Mouse (Mus musculus): ENCODE data around the gene Chit1. TPM values are rescaled to one million over a fixed set of nuclear protein-coding genes. Genes with fewer than 3 reads are reported as not detected.

The Chit1 gene
- total RNA-seq, 2 experiments from 2014 or later = not detected

- peak; percentile 67 for DNase-seq
Observed at GRCm38 (mm10) chr1:134079477-134080163, 31.4 kb upstream of the Chit1 start.

DNA sequence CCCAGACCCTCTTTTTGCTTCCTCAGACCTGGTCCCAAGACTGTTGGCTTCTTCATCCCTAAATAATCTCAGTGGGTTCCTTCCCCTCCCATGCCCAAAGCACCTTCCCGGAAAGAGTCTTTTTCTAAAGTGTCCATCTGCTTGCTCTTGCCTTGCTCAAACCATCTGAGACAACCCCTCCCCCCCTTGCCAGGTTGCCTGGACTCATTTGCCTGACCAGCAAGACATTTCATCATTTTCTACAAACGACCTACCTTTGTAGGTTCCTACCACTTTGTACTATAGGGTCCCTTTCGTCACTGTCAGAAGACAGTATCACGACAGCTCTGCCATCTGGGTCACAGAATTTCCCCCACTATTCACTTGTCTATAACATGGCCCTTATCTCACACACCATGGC lies 30.6 kb upstream of the Chit1 start:
- DNase-seq = no peak

DNA sequence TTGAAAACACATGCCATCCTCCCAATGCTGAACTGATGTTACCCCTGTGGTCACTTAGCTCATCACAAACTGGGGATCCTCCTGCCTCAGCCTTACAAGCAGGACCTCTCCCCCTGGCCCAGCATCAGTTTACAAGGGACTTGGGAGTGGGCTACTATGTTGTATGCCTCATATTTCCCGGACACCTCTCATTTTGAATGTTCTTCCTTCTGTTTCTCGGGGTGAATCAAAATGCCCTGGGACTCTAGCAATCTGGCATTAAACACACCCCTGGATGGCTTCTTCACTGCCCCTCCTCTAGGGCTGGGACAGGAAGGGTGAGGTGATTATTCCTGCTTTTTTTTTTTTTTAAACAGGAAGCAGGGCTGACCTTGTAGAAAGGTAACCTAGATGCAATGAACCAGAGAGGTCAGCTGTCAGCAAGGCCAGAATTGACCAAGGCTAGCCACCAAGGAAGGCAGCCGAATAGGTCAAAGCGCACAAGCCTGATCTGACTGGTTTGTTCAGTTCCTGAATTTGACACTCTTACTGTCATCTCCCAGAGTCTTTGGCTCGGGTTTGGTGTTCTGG lies 30.1 kb upstream of the Chit1 start:
- no peak for DNase-seq

GRCm38 (mm10) chr1:134082987-134083516 lies 28.0 kb upstream of the Chit1 start:
- peak; percentile 79 for DNase-seq

- no peak for DNase-seq
Observed at GRCm38 (mm10) chr1:134083676-134084075, 27.4 kb upstream of the Chit1 start.

DNA sequence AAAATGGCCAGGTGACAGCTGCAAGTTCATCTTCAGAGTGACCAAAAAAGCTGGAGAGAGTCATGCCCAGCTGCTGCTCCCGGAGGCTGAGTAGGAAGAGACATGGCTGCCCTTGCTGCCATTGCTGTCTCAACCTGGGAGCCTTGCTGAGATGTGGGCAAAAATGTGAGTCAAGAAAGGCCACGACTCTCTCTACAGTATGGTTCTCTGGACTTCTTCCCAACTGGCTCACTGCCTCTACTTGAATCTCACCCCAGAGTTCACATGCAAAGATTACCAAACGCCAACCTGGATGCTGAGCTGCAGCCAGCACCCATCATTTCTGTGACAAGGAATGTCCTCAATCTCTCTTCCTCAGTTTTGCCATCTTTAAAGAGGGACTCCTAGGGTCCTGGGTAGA lies 26.9 kb upstream of the Chit1 start:
- DNase-seq = no peak

DNA sequence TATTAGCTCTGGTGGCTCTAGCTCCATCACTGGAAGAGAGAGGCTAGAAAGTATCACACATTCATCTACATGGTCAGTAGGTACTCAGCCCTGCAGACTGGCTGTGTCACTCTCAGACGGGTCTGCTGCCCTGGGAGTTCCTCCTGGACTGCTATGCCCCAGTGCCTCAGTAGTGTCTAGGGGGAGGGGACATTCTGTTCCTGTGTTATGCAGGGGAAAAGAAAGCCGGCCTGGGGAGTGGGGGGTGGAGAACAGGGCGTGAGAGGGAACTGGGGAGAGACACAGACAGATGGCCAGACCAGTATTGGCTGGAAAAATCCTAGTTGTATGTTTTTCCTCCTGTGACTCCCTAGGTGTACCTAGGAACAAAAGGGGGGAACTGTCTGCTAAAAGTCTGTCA lies 25.0 kb upstream of the Chit1 start:
- DNase-seq = no peak

GRCm38 (mm10) chr1:134086811-134087398 lies 24.1 kb upstream of the Chit1 start:
- DNase-seq = peak; percentile 79

GRCm38 (mm10) chr1:134089074-134089473 lies 22.0 kb upstream of the Chit1 start:
- no peak for DNase-seq

DNA sequence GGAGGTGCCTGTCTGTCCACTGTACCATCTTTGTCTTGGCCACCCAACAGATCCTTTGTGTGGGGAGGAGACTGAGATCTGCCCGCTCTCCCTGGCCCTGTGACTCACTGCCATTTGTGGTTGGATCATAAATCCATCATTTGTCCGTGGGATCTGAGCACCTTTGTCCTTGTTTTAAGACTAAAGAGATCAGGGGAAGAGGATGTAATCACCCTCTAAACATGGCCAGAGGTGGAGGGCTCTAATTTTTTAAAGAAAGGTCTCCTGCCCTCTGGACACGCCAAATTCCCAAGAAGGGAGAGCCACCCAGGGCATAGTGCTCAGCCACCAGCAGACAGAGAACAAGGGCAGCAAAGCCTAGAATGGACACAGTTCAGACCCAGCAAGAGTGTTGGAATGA lies 19.2 kb upstream of the Chit1 start:
- DNase-seq = no peak

DNA sequence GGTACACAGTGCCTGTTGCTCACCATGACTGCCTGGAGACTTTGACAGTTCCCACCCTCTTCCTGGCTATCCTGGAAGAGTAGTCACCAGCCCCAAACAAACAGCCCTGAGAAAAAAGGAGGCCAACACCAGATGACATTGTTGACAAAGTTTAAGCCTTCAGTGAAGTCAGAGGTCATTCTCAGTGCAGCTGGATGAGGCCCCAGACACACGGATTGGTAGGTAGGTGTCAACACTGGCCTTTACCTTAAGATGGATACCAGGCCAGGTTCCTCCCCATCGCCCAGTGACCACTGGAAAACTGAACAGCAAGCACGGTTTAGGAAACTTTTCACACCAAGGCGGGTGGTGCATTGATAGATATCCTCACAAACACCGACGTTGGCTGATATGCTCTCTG lies 18.7 kb upstream of the Chit1 start:
- no peak for DNase-seq

DNA sequence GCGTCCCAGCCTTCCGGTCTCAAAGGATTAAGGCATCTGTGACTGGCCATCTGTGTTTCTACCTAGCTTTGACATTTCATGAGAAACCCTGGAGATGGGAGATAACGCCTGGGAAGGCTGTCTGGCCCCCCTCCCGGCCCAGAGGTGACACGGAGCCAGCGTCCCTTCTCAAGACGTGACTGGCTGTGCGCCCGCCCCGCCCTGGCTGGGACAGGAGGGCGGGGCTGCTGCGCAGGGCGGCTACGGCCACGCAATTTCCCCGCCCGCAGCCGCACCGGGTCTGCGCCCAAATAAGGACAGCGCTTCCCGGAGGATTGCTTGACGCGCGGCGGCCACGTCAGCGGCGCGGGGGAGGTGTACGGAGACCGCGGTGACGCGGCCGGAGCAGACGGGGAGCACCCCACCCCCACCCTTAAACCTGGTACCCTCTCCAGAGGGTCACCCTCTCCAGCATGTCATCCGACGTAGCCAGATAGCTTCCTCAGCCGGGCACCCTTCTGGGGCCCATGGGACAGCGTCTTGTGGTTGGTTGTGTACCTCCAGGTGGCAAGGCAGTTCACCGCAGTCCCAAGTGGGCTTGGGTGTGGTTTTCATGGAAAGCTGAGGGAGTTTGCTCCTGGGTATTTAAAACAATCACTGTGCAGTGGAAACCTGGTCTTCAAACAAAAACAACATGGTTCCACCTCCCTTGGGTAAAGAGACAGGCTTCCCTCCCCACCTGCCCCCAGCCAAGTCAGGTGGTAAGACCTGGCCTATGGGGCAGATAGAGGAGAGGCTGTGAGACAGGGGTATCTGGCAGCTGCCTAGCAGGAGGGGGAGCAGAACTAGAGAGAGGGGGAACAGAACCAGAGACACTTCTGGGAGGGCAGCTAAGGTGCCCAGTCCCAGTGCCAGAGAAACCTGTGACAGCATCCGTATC lies 17.9 kb upstream of the Chit1 start:
- DNase-seq = peak; percentile 97

- DNase-seq = no peak
Observed at GRCm38 (mm10) chr1:134093771-134094526, 17.1 kb upstream of the Chit1 start.

DNA sequence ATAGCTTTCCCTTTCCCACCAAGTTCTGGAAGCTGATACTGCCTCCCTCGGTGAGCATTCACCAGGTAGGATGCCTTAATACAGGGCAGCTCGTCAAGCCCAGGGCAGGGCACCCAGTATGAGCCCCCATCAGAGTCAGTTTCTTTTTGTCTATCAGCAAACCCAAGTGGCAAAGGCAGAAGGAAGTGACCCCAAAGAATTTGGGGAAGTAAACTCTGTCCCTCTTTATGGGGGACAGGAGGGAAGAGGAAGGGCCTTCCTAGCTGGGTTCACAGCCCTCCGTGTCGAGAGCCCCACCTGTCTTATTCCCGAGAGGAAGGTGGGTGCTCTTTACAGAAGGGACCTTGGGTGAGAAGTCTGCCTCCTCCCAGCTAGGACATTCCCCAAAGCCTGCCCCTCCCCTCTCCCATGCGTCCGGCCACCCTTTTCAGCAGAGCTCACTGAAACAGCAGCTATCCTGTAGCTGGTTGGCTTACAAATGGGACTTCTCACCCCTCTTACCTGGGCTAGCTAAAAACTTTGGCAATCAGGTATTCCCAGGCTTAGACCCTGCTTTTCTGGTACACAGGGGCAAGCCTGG lies 15.9 kb upstream of the Chit1 start:
- DNase-seq = no peak

- DNase-seq = no peak
Observed at GRCm38 (mm10) chr1:134095721-134096120, 15.3 kb upstream of the Chit1 start.

- DNase-seq = no peak
Observed at GRCm38 (mm10) chr1:134096264-134096934, 14.6 kb upstream of the Chit1 start.

DNA sequence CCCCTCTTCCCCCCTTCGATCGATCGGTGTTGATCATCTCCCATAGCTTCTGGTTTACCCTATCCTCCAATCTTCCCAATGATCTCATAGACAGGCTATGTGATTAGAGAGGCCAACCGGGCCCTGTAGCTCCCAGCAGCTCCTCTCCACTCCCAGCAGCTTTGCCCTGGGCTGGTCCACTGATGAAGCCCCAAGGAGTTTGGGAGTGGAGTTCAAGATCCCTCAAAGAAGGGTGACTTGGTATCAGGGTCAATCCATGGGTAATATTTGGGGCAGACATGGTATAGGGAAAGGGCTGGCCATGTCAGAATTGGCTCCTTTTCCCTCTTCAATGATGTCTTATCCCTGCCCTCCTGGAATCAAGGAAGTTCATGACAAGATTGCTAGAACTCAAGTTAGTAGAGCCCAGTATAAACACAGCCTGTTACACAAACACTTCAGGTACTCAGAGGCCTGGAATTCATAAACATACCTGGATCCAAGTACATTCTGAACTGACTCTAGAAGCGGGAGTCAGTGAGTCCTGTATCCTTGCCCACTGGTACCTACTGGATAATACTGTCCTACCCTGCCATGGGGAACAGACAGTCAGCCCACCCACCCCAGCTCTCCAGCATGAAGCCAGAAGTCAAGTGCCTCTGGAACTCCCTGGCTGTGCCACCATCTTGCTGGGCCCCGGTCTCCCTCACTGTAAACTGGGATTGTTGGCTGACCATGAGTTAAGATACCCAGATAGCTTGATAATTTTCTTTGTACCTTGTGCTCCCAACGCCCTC lies 13.8 kb upstream of the Chit1 start:
- no peak for DNase-seq

- DNase-seq = peak; percentile 80
Observed at GRCm38 (mm10) chr1:134097956-134098725, 12.9 kb upstream of the Chit1 start.
